ENCODE assay signal across 8 mouse cellular contexts in genomic region chr1:78216509-78217141, GRCm38 (mm10). TPM values are rescaled to one million over a fixed set of nuclear protein-coding genes. Genes with fewer than 3 reads are reported as not detected.
DNase-seq lines count a peak whose midpoint lies in the region; ATAC-seq and TF ChIP-seq lines count a peak whose summit lies in the region.

No protein-coding gene starts in this region.

- H3K4me3 ChIP-seq in testis, adult 2 months (ENCODE audit: control insufficient read depth, low read depth, low read length), result peak overlapping the region; percentile 27; the same call in 1 of the 2 replicates
- H3K4me3 ChIP-seq in limb, embryonic 12.5 days (replicated peaks), result peak overlapping the region; percentile 62
- peak overlapping the region; percentile 41 for H3K4me3 ChIP-seq in stomach, embryonic 14.5 days (ENCODE audit: low read depth, low read length)

- no peak for TF ChIP-seq CTCF in testis, adult 2 months (IDR thresholded peaks at IDR 0.05; ENCODE audit: control insufficient read depth, insufficient read depth, insufficient replicate concordance, low read depth, low read length)

- no peak for ATAC-seq in limb, embryonic 12.5 days (ENCODE audit: insufficient number of reproducible peaks, insufficient read depth, low FRiP score, low TSS enrichment, low read depth)
- 0 out of 2 replicates have a peak, but pooled peaks have one; percentile 36 for ATAC-seq in stomach, embryonic 14.5 days (ENCODE audit: insufficient number of reproducible peaks, insufficient read depth, low FRiP score, low read depth)

- H3K9me3 ChIP-seq in limb, embryonic 12.5 days, result no peaks in the 10 kb centered on the region
- no peaks in the 10 kb centered on the region for H3K9me3 ChIP-seq in stomach, embryonic 14.5 days (ENCODE audit: control insufficient read depth, low read depth, low read length)

- TF ChIP-seq POLR2A in testis, adult 2 months (IDR thresholded peaks at IDR 0.05; ENCODE audit: control insufficient read depth, low read depth, low read length), result no peak

- H3K27me3 ChIP-seq in testis, adult 2 months (ENCODE audit: control insufficient read depth, insufficient read depth, low read length), result peaks cover 2% of the 10 kb centered on the region
- H3K27me3 ChIP-seq in limb, embryonic 12.5 days, result peaks cover 95% of the 10 kb centered on the region
- H3K27me3 ChIP-seq in stomach, embryonic 14.5 days (ENCODE audit: control insufficient read depth, insufficient read depth, low read length), result peaks cover 80% of the 10 kb centered on the region

- peak; percentile 20 for DNase-seq in adrenal gland, postnatal 25 days
- DNase-seq in adrenal gland, adult 8-10 months, result no peak
- no peak for DNase-seq in testis, postnatal 14 days (ENCODE audit: low spot score)
- no peak for DNase-seq in T-cell, adult 2 months (ENCODE audit: low spot score)
- DNase-seq in left cerebral cortex, adult 11 months (ENCODE audit: low spot score), result no peak

- WGBS in limb, embryonic 12.5 days, result under 1% methylated on average over 69 of the region's 79 CpGs
- under 1% methylated on average over 59 of the region's 79 CpGs for WGBS in stomach, embryonic 14.5 days

- H3K27ac ChIP-seq in testis, adult 2 months (ENCODE audit: control insufficient read depth, insufficient read depth, low read depth, low read length), result no peak overlapping the region
- H3K27ac ChIP-seq in limb, embryonic 12.5 days, result no peak overlapping the region
- H3K27ac ChIP-seq in stomach, embryonic 14.5 days (ENCODE audit: low read length), result no peak overlapping the region

- peak overlapping the region; percentile 66 for H3K9ac ChIP-seq in limb, embryonic 12.5 days (replicated peaks)
- H3K9ac ChIP-seq in stomach, embryonic 14.5 days (replicated peaks; ENCODE audit: low read depth, low read length), result peak overlapping the region; percentile 18; the same call in 1 of the 2 replicates

- H3K4me2 ChIP-seq in limb, embryonic 12.5 days, result peak overlapping the region; percentile 97
- H3K4me2 ChIP-seq in stomach, embryonic 14.5 days (replicated peaks; ENCODE audit: low read depth, low read length), result peak overlapping the region; percentile 98

- no peaks in the 10 kb centered on the region for H3K36me3 ChIP-seq in testis, adult 2 months (ENCODE audit: control insufficient read depth, insufficient read depth, low read length)
- H3K36me3 ChIP-seq in limb, embryonic 12.5 days, result no peaks in the 10 kb centered on the region
- H3K36me3 ChIP-seq in stomach, embryonic 14.5 days (ENCODE audit: control insufficient read depth, insufficient read depth, low read length), result no peaks in the 10 kb centered on the region

- peaks cover 16% of the 10 kb centered on the region for H3K4me1 ChIP-seq in testis, adult 2 months (ENCODE audit: control insufficient read depth, insufficient read depth, low read length)
- peaks cover 33% of the 10 kb centered on the region for H3K4me1 ChIP-seq in limb, embryonic 12.5 days (replicated peaks)
- H3K4me1 ChIP-seq in stomach, embryonic 14.5 days (ENCODE audit: control insufficient read depth, insufficient read depth, low read length), result peaks cover 8% of the 10 kb centered on the region; the same call in 1 of the 2 replicates

RNA-seq across cellular contexts. Expression of gene Pax3, which starts 19.7 kb away (rescaled TPM):
- not detected in 2 replicates for total RNA-seq in adrenal gland, postnatal 25 days (2021)
- total RNA-seq in adrenal gland, adult 8-10 months (2022), result not detected
- polyA plus RNA-seq in testis, adult 2 months (2012; rRNA removed), result 0.32 and 0.37 TPM in 2 replicates
- 1.6 and 1.8 TPM in 2 replicates for polyA plus RNA-seq in limb, embryonic 12.5 days (2016; fragmentation: Nextera tagmentation; extraction: Ambion mirVana)
- not detected in 2 replicates for polyA plus RNA-seq in stomach, embryonic 14.5 days (2014; fragmentation: Nextera tagmentation; extraction: Ambion mirVana)
